Mouse (Mus musculus) lung, postnatal 36 days (tissue): ENCODE measurements around the gene Rap1a.
A peak's percentile ranks its signal among the peaks of the same experiment; 100 is the strongest.
"Not testable (repeated sequence)": the region's sequence is repeated elsewhere in the genome, so short reads cannot be mapped to it uniquely, and the experiment has no call there.

ENCODE experiments used
- DNase-seq: peaks from one replicate; pipeline ENCODE4 v3.0.0; 2022; ENCODE audit warnings: mixed read lengths

Rap1a gene

DNA sequence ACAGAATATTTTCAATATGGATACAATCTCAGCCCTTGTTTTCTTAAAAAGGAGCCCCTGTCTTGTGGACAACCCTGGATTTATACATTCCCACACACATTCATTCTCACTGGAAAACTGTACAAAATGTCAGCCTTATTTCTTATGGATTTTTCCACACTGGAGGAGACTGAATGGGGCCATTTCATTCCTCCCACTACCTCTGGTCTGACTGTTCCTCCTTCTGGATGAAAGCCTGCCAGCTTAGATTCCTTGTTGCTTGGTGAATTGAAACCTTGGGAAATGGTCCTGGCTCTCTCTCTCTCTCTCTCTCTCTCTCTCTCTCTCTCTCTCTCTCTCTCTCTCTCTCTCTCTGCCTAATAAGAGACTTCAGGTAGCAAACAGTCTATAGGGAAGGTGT is 88.3 kb downstream of the Rap1a start:
- DNase-seq, result no peak

DNA sequence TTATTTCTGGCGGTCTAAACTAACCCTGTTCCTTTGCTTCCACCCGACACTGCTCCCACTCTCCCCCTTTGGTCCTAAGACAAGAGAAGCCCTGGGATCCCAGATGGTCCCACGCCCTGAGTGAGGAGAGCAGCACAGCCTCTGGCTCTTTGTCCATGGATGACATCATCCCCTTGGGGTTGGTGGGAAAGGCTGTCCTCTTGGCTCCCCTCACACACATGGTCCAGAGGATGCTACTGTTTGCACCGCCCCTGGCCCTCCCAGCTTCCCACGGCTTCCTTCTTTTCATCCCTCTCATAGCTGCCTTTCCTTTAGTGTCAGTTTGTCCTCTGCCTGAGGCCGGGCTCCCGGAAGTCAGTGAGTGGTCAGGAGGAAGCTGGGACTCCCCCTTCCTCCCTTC is 89.4 kb downstream of the Rap1a start:
- peak; percentile 23 for DNase-seq

DNA sequence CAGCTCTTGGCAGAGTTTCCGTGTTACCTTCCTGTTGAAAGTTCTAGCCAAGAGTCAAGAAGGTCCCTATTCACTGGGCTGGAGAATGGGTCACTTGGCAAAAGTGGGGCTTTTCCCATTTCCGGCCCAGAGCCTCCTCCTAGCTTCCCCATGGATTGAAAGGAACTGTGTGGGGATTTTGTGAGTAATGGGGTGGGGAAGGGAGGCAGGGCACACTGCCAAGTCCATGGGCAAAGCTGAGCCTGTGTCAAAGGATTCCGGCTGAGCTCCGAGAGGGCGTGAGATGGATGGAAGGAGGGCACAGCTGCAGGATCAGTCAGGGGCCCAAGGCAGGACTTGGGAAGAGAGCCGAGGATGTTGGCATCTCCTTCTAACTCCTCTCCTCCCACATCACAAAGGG is 90.9 kb downstream of the Rap1a start:
- no peak for DNase-seq

DNA sequence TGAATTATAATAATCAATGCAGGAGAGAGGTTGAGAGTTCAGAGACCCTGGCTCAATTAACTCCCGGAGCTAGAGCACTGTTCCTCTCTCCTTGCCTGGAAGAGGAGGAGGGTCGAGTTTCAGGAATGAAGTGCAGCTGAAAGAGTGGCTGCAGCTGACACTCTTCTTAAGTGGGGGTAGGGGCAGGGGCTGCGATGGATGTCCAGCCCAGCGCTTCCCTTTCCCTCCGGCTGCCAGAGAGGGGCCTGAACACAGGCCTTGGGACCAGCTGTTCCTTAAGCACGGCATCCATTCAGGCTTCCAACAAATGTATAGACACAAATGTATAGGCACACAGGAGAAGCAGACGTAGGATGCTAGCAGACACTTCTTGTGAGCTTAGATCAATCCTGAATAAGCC is 93.5 kb downstream of the Rap1a start:
- DNase-seq, result no peak

- no peak for DNase-seq
Observed at GRCm38 (mm10) chr3:105706366-105707020, 94.6 kb downstream of the Rap1a start.

DNA sequence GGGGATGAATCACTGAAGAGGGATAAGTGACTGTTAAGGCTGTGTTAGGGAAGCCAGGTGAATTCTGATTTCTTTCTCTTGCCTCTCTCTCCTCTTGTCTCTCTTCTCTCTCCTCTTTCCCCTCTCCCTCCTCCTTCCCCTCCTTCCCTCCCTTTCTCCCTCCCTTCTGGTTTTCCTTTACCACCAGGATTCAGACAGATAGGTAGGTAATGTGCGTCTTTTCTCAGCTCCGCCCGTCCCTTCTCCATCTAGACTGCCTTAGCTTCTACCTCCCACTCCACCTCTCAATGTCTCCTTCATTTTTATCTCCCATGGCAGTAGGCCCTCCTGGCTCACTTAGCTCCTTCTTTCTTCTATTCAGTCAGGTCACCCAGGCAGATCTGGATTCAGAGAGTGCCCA is 95.6 kb downstream of the Rap1a start:
- DNase-seq, result no peak

- peak; percentile 58 for DNase-seq
Observed at GRCm38 (mm10) chr3:105705061-105705549, 96.0 kb downstream of the Rap1a start.

DNA sequence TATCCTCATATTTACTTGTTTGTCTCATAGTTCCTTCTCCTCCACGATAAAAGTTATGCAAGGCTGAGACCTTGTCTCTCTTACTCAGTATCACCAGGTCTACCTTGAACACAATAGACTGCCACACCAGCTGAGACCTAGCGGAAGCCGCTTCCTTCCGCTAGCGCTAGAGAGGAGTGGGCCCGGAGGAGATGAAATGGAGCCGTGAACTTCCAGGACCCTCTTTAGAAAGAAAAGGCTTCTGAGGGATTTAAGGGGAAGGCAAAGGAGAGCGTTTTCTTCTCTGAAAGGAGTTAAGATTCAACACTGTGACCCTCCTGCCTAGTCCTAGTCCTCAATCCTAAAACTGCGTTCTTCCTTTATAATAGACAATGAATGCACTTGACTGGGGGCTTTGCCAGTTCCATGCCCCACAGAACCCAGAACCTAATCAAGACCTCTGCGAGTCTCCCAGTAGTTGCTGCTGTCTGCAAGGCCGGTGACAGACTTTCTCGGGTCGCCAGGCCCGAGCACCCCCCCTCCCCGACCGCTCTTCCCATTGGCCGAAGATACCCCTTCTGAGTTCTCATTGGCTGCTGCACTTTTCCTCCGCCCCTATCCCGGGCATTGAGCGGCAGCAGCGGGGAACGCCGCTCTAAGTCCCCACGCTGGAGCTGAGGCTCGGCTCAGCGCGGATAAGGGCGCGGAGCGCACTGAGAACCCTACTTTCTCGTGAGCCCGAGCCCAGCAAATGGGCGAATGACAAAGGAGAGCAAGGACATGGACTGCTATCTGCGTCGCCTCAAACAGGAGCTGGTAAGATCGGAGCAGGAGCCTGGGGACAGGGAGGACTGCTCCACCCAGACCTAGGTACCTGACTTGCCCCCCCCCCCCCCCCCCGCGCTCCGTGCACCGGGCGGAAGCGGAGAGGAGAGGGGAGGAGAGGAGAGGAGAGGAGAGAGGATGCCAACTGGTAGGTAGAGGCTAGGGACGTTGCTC is 96.8 kb downstream of the Rap1a start, which contains the start of gene Inka2:
Inka2 (plus strand) TSS at position 569 of the 978 bp plus-strand sequence.
- peak; percentile 86 for DNase-seq

DNA sequence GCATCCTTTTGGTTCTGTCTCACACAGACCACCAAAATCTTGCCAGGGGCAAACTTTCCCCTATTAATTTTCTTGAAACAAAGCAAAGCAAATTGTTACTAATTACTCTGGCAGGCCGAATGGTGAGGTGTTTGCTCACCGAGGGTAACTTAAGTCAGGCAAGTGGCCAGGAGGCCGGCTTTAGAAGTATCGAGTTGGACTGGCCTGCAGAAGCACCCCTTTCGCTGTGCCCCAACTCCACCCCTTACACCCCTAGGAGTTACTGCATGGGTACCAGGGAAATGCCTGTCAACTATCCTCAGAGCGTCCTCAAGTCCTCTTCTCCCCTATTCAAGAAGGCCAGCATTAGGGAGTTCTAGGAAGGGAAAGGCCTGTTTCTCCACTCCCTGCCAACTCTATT is 97.6 kb downstream of the Rap1a start:
- no peak for DNase-seq

GRCm38 (mm10) chr3:105701399-105701798 is 99.7 kb downstream of the Rap1a start:
- no peak for DNase-seq

GRCm38 (mm10) chr3:105700786-105701185 is 100.3 kb downstream of the Rap1a start:
- DNase-seq, result not testable (repeated sequence)

- DNase-seq, result peak; percentile 67
Observed at GRCm38 (mm10) chr3:105699241-105699933, 101.7 kb downstream of the Rap1a start.

DNA sequence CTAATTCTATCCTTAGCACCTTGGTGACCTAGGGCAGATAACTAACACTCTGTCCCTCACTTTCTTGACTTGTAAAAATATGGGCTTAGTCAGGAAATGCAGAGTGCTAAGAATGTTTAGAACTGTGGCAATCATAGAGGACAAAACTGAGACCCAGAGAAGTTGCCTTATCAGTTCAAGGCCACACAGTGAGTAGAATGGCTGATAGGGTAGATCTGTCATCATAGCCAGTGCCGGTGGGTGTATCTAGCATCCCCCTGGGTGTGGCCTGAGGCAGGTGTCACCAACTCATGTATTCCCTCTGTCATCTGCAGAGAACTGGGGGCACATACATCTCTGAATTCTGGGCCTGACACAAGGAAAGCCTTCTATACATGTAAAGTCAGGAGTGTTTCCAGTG is 102.8 kb downstream of the Rap1a start:
- no peak for DNase-seq

DNA sequence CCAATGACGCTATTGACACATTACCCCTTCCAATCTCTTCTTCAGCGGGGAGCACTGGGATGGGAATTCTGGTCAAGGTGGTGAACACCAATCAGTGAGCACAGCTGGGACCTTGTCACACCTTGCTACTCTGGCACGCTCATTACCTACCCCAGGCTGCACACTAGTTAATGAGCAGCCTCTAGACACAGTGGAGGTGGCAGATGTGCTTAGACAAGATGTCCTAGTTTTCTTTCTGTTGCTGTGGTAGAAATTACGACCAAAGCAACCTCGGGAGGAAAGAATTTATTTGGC is 104.0 kb downstream of the Rap1a start:
- DNase-seq, result no peak

DNA sequence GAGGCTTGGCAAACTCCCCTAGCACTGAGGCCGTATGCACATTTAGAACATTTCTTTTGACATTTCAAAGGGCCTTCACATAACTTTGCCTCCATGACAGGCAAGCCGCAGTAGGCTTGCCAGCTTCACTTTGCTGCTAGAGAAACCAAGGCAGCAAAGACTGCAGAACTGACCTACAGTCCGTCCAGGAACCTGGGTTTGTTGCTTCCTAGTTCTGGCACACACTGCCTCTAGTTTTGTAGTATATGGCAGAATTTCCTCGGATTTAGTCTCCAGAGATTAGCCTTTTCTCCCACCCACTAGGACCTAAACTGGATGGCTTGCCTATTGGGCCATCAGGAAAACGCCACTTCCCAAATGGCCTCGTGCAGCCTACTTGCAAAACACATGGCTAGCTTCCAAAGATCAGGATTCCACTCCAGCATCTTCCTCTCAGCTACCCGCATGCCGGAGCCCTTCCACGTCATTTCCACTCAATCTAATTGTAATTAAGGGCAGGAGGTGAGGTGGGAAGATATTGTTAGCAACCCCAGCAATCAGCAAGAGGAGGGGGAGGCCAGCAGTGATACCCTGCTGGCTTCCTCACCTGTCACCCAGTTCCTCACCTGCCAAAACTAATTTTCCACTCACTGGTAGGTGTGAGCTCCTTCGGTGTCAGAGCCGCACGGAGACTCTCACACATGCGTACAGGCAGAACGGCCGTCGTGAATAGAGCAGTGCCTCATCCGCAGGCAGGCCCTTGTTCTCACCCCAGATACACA is 104.6 kb downstream of the Rap1a start:
- DNase-seq, result no peak

GRCm38 (mm10) chr3:105695476-105696386 is 105.4 kb downstream of the Rap1a start:
- DNase-seq, result no peak

DNA sequence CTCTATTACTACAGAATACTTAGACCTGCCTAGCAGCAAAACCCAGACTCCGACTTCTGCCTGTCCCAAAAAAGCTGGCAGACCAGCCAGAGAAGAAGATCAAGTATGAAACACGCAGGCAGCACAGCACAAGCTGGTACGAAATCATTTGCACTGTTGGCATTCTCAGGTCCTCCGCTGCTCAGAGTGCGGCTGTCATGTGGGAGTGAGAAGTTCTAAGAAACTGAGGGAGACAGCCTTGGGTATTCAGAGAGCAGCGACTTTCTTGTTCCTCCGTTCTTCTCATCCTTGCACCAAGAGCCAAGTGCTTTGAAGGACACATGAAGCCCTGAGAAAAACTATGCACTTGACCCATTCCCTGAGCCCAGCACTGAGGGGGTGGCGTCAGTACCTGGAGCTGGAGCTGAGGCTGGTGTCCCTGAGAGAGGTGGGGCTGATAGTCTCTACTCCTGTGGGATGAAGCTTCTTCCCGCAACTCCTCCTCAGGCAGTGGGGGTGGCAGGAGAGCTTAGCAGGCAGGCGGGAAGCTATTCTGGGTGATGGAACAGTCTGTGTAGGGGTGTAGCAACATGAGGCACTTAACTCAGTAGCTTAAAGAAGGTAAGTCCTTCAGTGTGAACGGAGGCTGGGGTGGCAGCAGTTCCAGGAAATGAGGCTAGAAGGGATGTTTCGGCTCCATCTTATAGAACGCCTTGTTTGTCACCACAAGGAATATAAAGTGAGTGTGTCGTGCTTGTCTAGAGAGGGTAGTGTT is 107.6 kb downstream of the Rap1a start:
- no peak for DNase-seq

DNA sequence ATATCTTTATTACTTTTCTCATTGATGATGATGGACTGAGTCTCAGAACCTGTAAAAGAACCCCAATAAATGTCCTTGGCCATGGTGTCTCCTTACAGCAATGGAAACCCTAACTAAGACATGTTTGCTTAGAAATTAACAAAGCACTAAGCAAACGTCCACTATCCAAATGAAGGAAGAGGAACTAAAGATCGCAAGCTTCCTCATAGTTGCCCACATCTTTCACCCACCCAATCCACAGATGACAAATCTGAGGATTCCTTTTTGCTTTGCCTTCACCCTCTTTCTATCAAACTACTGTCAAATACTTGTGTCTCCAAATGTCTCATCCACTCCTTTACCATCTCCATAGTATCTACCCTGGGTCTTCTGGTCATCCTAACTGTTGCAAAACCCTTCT is 112.6 kb downstream of the Rap1a start:
- no peak for DNase-seq

GRCm38 (mm10) chr3:105687324-105688060 is 113.6 kb downstream of the Rap1a start, which contains the start of gene Ddx20:
Ddx20 (minus strand) TSS chr3:105687574.
- DNase-seq, result peak; percentile 98
